Mouse (Mus musculus): ENCODE results near the gene Nrd1.

DNA sequence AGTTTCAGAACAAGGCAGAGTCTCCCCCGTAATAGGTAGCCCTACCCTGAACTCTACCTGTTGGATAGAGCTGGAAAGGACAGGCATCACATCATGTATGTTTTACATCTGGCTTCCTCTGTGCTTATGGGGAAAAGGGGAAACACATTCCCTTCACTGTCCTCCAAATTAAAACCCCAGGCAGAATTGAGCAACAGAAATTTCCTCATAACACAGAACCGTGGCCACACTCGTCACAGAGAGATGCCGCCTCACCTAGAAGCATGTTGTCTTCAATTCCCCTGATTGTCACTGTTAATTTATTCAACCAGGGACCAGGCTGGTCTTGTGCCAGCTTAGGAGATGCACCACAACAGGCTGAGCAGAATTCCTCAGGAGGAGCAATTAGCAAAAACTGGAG, 48.8 kb upstream of the Nrd1 start:
- no peak for TF ChIP-seq GATA1 (IDR thresholded peaks at IDR 0.05; ENCODE audit: borderline replicate concordance, low read length)
- no peak for TF ChIP-seq FLI1 (IDR thresholded peaks at IDR 0.05; ENCODE audit: low read length)

Measured in megakaryocyte, embryonic 14.5 days (primary cell).